Mouse (Mus musculus): ENCODE results near the gene Stard9. TPM values are rescaled to one million over a fixed set of nuclear protein-coding genes. Genes with fewer than 3 reads are reported as not detected.

Gene Stard9
- total and polyA plus RNA-seq, 2 experiments from 2014 or later, result 1.8 to 11.8 TPM

GRCm38 (mm10) chr2:120652925-120653284, 24.0 kb downstream of the Stard9 start:
- H3K4me3 ChIP-seq (ENCODE audit: low read depth, low read length), result no peak overlapping the region
- no peaks in the 10 kb centered on the region for H3K27me3 ChIP-seq (ENCODE audit: insufficient read depth, low read length)
- no peak for DNase-seq
- H3K36me3 ChIP-seq (ENCODE audit: insufficient read depth), result no peaks in the 10 kb centered on the region
- no peak for TF ChIP-seq CTCF (IDR thresholded peaks at IDR 0.05; ENCODE audit: low read depth)
- H3K27ac ChIP-seq (ENCODE audit: low read depth, low read length), result no peak overlapping the region
- H3K4me2 ChIP-seq (ENCODE audit: low read depth), result no peak overlapping the region
- no peak for ATAC-seq
- no peaks in the 10 kb centered on the region for H3K4me1 ChIP-seq (ENCODE audit: insufficient read depth)
- H3K9ac ChIP-seq, result no peak overlapping the region
- no peaks in the 10 kb centered on the region for H3K9me3 ChIP-seq (ENCODE audit: low read length)
- WGBS, result 78% methylated on average over 7 of the region's 7 CpGs

GRCm38 (mm10) chr2:120654693-120655092, 25.8 kb downstream of the Stard9 start:
- Histone ChIP-seq H3K36me3 (ENCODE audit: insufficient read depth) (no peaks in the 10 kb centered on the region), H3K4me3 (ENCODE audit: low read depth, low read length) (no peak overlapping the region), H3K9me3 (ENCODE audit: low read length) (no peaks in the 10 kb centered on the region), H3K4me1 (ENCODE audit: insufficient read depth) (no peaks in the 10 kb centered on the region), H3K4me2 (ENCODE audit: low read depth) (no peak overlapping the region), H3K27ac (ENCODE audit: low read depth, low read length) (no peak overlapping the region), H3K9ac (no peak overlapping the region), H3K27me3 (ENCODE audit: insufficient read depth, low read length) (no peaks in the 10 kb centered on the region)
- DNase-seq, result no peak
- no peak for ATAC-seq
- 83% methylated on average over 2 of the region's 2 CpGs for WGBS
- TF ChIP-seq CTCF (IDR thresholded peaks at IDR 0.05; ENCODE audit: low read depth), result no peak

- Histone ChIP-seq H3K27me3 (ENCODE audit: insufficient read depth, low read length) (no peaks in the 10 kb centered on the region), H3K4me3 (ENCODE audit: low read depth, low read length) (no peak overlapping the region), H3K9me3 (ENCODE audit: low read length) (no peaks in the 10 kb centered on the region), H3K27ac (ENCODE audit: low read depth, low read length) (no peak overlapping the region), H3K36me3 (ENCODE audit: insufficient read depth) (no peaks in the 10 kb centered on the region), H3K9ac (no peak overlapping the region), H3K4me2 (ENCODE audit: low read depth) (no peak overlapping the region), H3K4me1 (ENCODE audit: insufficient read depth) (no peaks in the 10 kb centered on the region)
- ATAC-seq (no peak), DNase-seq (no peak)
- 94% methylated on average over 5 of the region's 5 CpGs for WGBS
- no peak for TF ChIP-seq CTCF (IDR thresholded peaks at IDR 0.05; ENCODE audit: low read depth)
These were observed 27.0 kb downstream of the Stard9 start for GRCm38 (mm10) chr2:120655905-120656304.

- Histone ChIP-seq H3K4me2 (ENCODE audit: low read depth) (no peak overlapping the region), H3K27ac (ENCODE audit: low read depth, low read length) (no peak overlapping the region), H3K4me1 (ENCODE audit: insufficient read depth) (no peaks in the 10 kb centered on the region), H3K9ac (no peak overlapping the region), H3K27me3 (ENCODE audit: insufficient read depth, low read length) (no peaks in the 10 kb centered on the region), H3K4me3 (ENCODE audit: low read depth, low read length) (no peak overlapping the region), H3K9me3 (ENCODE audit: low read length) (no peaks in the 10 kb centered on the region), H3K36me3 (ENCODE audit: insufficient read depth) (no peaks in the 10 kb centered on the region)
- ATAC-seq (no peak), DNase-seq (no peak)
- 100% methylated on average over 2 of the region's 2 CpGs for WGBS
- TF ChIP-seq CTCF (IDR thresholded peaks at IDR 0.05; ENCODE audit: low read depth), result no peak
These were observed 27.8 kb downstream of the Stard9 start for GRCm38 (mm10) chr2:120656711-120657110.

GRCm38 (mm10) chr2:120658486-120658885, 29.6 kb downstream of the Stard9 start:
- Histone ChIP-seq H3K27me3 (ENCODE audit: insufficient read depth, low read length) (no peaks in the 10 kb centered on the region), H3K4me3 (ENCODE audit: low read depth, low read length) (no peak overlapping the region), H3K9me3 (ENCODE audit: low read length) (no peaks in the 10 kb centered on the region), H3K36me3 (ENCODE audit: insufficient read depth) (no peaks in the 10 kb centered on the region), H3K4me2 (ENCODE audit: low read depth) (no peak overlapping the region), H3K4me1 (ENCODE audit: insufficient read depth) (no peaks in the 10 kb centered on the region), H3K9ac (no peak overlapping the region), H3K27ac (ENCODE audit: low read depth, low read length) (no peak overlapping the region)
- ATAC-seq (no peak), DNase-seq (no peak)
- TF ChIP-seq CTCF (IDR thresholded peaks at IDR 0.05; ENCODE audit: low read depth), result no peak
- WGBS, result 66% methylated on average over 5 of the region's 5 CpGs

- H3K4me2 ChIP-seq (ENCODE audit: low read depth), result no peak overlapping the region
- TF ChIP-seq CTCF (IDR thresholded peaks at IDR 0.05; ENCODE audit: low read depth), result no peak
- H3K36me3 ChIP-seq (ENCODE audit: insufficient read depth), result no peaks in the 10 kb centered on the region
- H3K27ac ChIP-seq (ENCODE audit: low read depth, low read length), result no peak overlapping the region
- H3K4me1 ChIP-seq (ENCODE audit: insufficient read depth), result no peaks in the 10 kb centered on the region
- ATAC-seq (no peak), DNase-seq (no peak)
- H3K27me3 ChIP-seq (ENCODE audit: insufficient read depth, low read length), result no peaks in the 10 kb centered on the region
- H3K9ac ChIP-seq, result no peak overlapping the region
- H3K4me3 ChIP-seq (ENCODE audit: low read depth, low read length), result no peak overlapping the region
- H3K9me3 ChIP-seq (ENCODE audit: low read length), result no peaks in the 10 kb centered on the region
These were observed 30.4 kb downstream of the Stard9 start for GRCm38 (mm10) chr2:120659318-120659717.

- Histone ChIP-seq H3K4me3 (ENCODE audit: low read depth, low read length) (no peak overlapping the region), H3K36me3 (ENCODE audit: insufficient read depth) (no peaks in the 10 kb centered on the region), H3K9me3 (ENCODE audit: low read length) (no peaks in the 10 kb centered on the region), H3K27me3 (ENCODE audit: insufficient read depth, low read length) (no peaks in the 10 kb centered on the region), H3K27ac (ENCODE audit: low read depth, low read length) (no peak overlapping the region), H3K4me1 (ENCODE audit: insufficient read depth) (no peaks in the 10 kb centered on the region), H3K9ac (no peak overlapping the region), H3K4me2 (ENCODE audit: low read depth) (no peak overlapping the region)
- ATAC-seq (no peak), DNase-seq (no peak)
- TF ChIP-seq CTCF (IDR thresholded peaks at IDR 0.05; ENCODE audit: low read depth), result no peak
- 81% methylated on average over 5 of the region's 5 CpGs for WGBS
These were observed 31.7 kb downstream of the Stard9 start for GRCm38 (mm10) chr2:120660486-120661078.

GRCm38 (mm10) chr2:120662766-120663165, 33.8 kb downstream of the Stard9 start:
- no peak overlapping the region for H3K4me3 ChIP-seq (ENCODE audit: low read depth, low read length)
- no peaks in the 10 kb centered on the region for H3K36me3 ChIP-seq (ENCODE audit: insufficient read depth)
- no peaks in the 10 kb centered on the region for H3K27me3 ChIP-seq (ENCODE audit: insufficient read depth, low read length)
- H3K9me3 ChIP-seq (ENCODE audit: low read length), result no peaks in the 10 kb centered on the region
- H3K4me2 ChIP-seq (ENCODE audit: low read depth), result no peak overlapping the region
- no peak for DNase-seq
- no peak for ATAC-seq
- H3K9ac ChIP-seq, result no peak overlapping the region
- no peak for TF ChIP-seq CTCF (IDR thresholded peaks at IDR 0.05; ENCODE audit: low read depth)
- H3K27ac ChIP-seq (ENCODE audit: low read depth, low read length), result no peak overlapping the region
- no peaks in the 10 kb centered on the region for H3K4me1 ChIP-seq (ENCODE audit: insufficient read depth)
